Mouse (Mus musculus): ENCODE measurements around the gene Icam5.

Gene Icam5

GRCm38 (mm10) chr9:21014691-21015570 lies 16.9 kb upstream of the Icam5 start:
- peak; percentile 39 for DNase-seq (ENCODE audit: low spot score)

GRCm38 (mm10) chr9:21015571-21016130 lies 16.2 kb upstream of the Icam5 start, which contains the start of gene Icam1:
TSS of gene Icam1 (plus strand) at chr9:21015985.
- peak; percentile 59 for DNase-seq (ENCODE audit: low spot score)

- DNase-seq (ENCODE audit: low spot score): no peak
Measured at GRCm38 (mm10) chr9:21016331-21017176, 15.3 kb upstream of the Icam5 start.

- no peak for DNase-seq (ENCODE audit: low spot score)
Measured at GRCm38 (mm10) chr9:21017177-21017575, 14.7 kb upstream of the Icam5 start.

GRCm38 (mm10) chr9:21018600-21018999 lies 13.3 kb upstream of the Icam5 start:
- no peak for DNase-seq (ENCODE audit: low spot score)

GRCm38 (mm10) chr9:21021363-21021762 lies 10.5 kb upstream of the Icam5 start:
- no peak for DNase-seq (ENCODE audit: low spot score)

- DNase-seq (ENCODE audit: low spot score): no peak
Measured at GRCm38 (mm10) chr9:21022288-21022687, 9.6 kb upstream of the Icam5 start.

GRCm38 (mm10) chr9:21022726-21023125 lies 9.1 kb upstream of the Icam5 start:
- no peak for DNase-seq (ENCODE audit: low spot score)

GRCm38 (mm10) chr9:21025258-21025810 lies 6.5 kb upstream of the Icam5 start:
- no peak for DNase-seq (ENCODE audit: low spot score)

GRCm38 (mm10) chr9:21026849-21027248 lies 5.0 kb upstream of the Icam5 start:
- DNase-seq (ENCODE audit: low spot score): no peak

GRCm38 (mm10) chr9:21027774-21028290 lies 4.0 kb upstream of the Icam5 start:
- no peak for DNase-seq (ENCODE audit: low spot score)

- no peak for DNase-seq (ENCODE audit: low spot score)
Measured at GRCm38 (mm10) chr9:21028560-21029110, 3.2 kb upstream of the Icam5 start.

- peak; percentile 64 for DNase-seq (ENCODE audit: low spot score)
Measured at GRCm38 (mm10) chr9:21029291-21030054, 2.4 kb upstream of the Icam5 start, which contains the start of gene Icam4. TSS of gene Icam4 (plus strand) at chr9:21029373.

- DNase-seq (ENCODE audit: low spot score): no peak
Measured at GRCm38 (mm10) chr9:21030055-21030600, 1.7 kb upstream of the Icam5 start.

GRCm38 (mm10) chr9:21030781-21031250 lies 1.1 kb upstream of the Icam5 start:
- peak; percentile 47 for DNase-seq (ENCODE audit: low spot score)

GRCm38 (mm10) chr9:21031251-21031895 lies 500 bp upstream of the Icam5 start:
- DNase-seq (ENCODE audit: low spot score): no peak

GRCm38 (mm10) chr9:21032491-21032890 lies 618 bp downstream of the Icam5 start:
- no peak for DNase-seq (ENCODE audit: low spot score)

GRCm38 (mm10) chr9:21033136-21033535 lies 1.3 kb downstream of the Icam5 start:
- peak; percentile 48 for DNase-seq (ENCODE audit: low spot score)

- DNase-seq (ENCODE audit: low spot score): no peak
Measured at GRCm38 (mm10) chr9:21034481-21035085, 2.7 kb downstream of the Icam5 start.

Measured in ovary, postnatal 10 days (tissue).